Mouse (Mus musculus) splenic B cell, adult 2 months (primary cell): Measurements from ENCODE around the gene Pomc.
"Not testable (repeated sequence)": the region's sequence is repeated elsewhere in the genome, so short reads cannot be mapped to it uniquely, and the experiment has no call there.

Source experiments
- DNase-seq: peaks from one replicate; pipeline ENCODE4 v3.0.0-alpha.2; 2011; ENCODE audit warnings: low read depth, low spot score
- H3K27me3 ChIP-seq: 2 replicates; pipeline ENCODE4 v1.6.1; 2012; ENCODE audit warnings: mild to moderate bottlenecking, low read length, moderate library complexity, mixed read lengths; ENCODE audit not compliant: control insufficient read depth, poor library complexity, insufficient read depth, severe bottlenecking
- H3K36me3 ChIP-seq: 2 replicates; pipeline ENCODE4 v1.6.1; 2012; ENCODE audit warnings: mild to moderate bottlenecking, low read length, moderate library complexity, mixed read lengths; ENCODE audit not compliant: control insufficient read depth, poor library complexity, insufficient read depth, severe bottlenecking

The Pomc gene

GRCm38 (mm10) chr12:3942026-3942425 is 12.7 kb upstream of the Pomc start:
- Histone ChIP-seq H3K27me3 (no peaks in the 10 kb centered on the region), H3K36me3 (no peaks in the 10 kb centered on the region)
- no peak for DNase-seq

- no peak for DNase-seq
- Histone ChIP-seq H3K36me3 (no peaks in the 10 kb centered on the region), H3K27me3 (no peaks in the 10 kb centered on the region)
These were observed 10.2 kb upstream of the Pomc start for GRCm38 (mm10) chr12:3944454-3945073.

GRCm38 (mm10) chr12:3947503-3947902 is 7.2 kb upstream of the Pomc start:
- DNase-seq: no peak
- Histone ChIP-seq H3K36me3 (no peaks in the 10 kb centered on the region), H3K27me3 (no peaks in the 10 kb centered on the region)

- peak; percentile 57 for DNase-seq
- Histone ChIP-seq H3K36me3 (no peaks in the 10 kb centered on the region), H3K27me3 (no peaks in the 10 kb centered on the region; the same call in 1 of the 2 replicates)
These were observed 620 bp downstream of the Pomc start for GRCm38 (mm10) chr12:3955371-3955770.

- Histone ChIP-seq H3K27me3 (no peaks in the 10 kb centered on the region; the same call in 1 of the 2 replicates), H3K36me3 (no peaks in the 10 kb centered on the region)
- DNase-seq: peak; percentile 27
These were observed 1.6 kb downstream of the Pomc start for GRCm38 (mm10) chr12:3956351-3956750.

- Histone ChIP-seq H3K27me3 (no peaks in the 10 kb centered on the region), H3K36me3 (no peaks in the 10 kb centered on the region)
- DNase-seq: peak; percentile 93
These were observed 5.2 kb downstream of the Pomc start for GRCm38 (mm10) chr12:3959791-3960543.

- Histone ChIP-seq H3K27me3 (no peaks in the 10 kb centered on the region), H3K36me3 (no peaks in the 10 kb centered on the region)
- DNase-seq: no peak
These were observed 5.8 kb downstream of the Pomc start for GRCm38 (mm10) chr12:3960553-3960952.

GRCm38 (mm10) chr12:3967196-3967595 is 12.4 kb downstream of the Pomc start:
- no peaks in the 10 kb centered on the region for H3K36me3 ChIP-seq

GRCm38 (mm10) chr12:3968380-3968779 is 13.6 kb downstream of the Pomc start:
- no peak for DNase-seq
- H3K27me3 ChIP-seq: no peaks in the 10 kb centered on the region
- no peaks in the 10 kb centered on the region for H3K36me3 ChIP-seq

More at GRCm38 (mm10) chr12:3967196-3967595, 12.4 kb downstream of the Pomc start:
- H3K27me3 ChIP-seq: no peaks in the 10 kb centered on the region
- no peak for DNase-seq

GRCm38 (mm10) chr12:3973169-3973568 is 18.4 kb downstream of the Pomc start:
- H3K36me3 ChIP-seq, DNase-seq, H3K27me3 ChIP-seq: not testable (repeated sequence)

GRCm38 (mm10) chr12:3980991-3981349 is 26.2 kb downstream of the Pomc start:
- Histone ChIP-seq H3K27me3 (no peaks in the 10 kb centered on the region), H3K36me3 (no peaks in the 10 kb centered on the region)
- DNase-seq: no peak

GRCm38 (mm10) chr12:3981350-3982131 is 26.8 kb downstream of the Pomc start:
- H3K36me3 ChIP-seq: no peaks in the 10 kb centered on the region
- no peaks in the 10 kb centered on the region for H3K27me3 ChIP-seq
- DNase-seq: peak; percentile 79

- DNase-seq: no peak
These were observed 27.5 kb downstream of the Pomc start for GRCm38 (mm10) chr12:3982257-3982656.

GRCm38 (mm10) chr12:3983736-3984135 is 29.0 kb downstream of the Pomc start:
- no peaks in the 10 kb centered on the region for H3K36me3 ChIP-seq
- DNase-seq: peak; percentile 86
- no peaks in the 10 kb centered on the region for H3K27me3 ChIP-seq

More at GRCm38 (mm10) chr12:3982257-3982656, 27.5 kb downstream of the Pomc start:
- Histone ChIP-seq H3K36me3 (no peaks in the 10 kb centered on the region), H3K27me3 (no peaks in the 10 kb centered on the region)

- no peak for DNase-seq
- Histone ChIP-seq H3K27me3 (no peaks in the 10 kb centered on the region), H3K36me3 (no peaks in the 10 kb centered on the region)
These were observed 29.7 kb downstream of the Pomc start for GRCm38 (mm10) chr12:3984446-3984845.
